Mouse (Mus musculus): Measurements from ENCODE around the gene Gm17949. TPM values are rescaled to one million over a fixed set of nuclear protein-coding genes. Genes with fewer than 3 reads are reported as not detected.

The Gm17949 gene
- polyA plus RNA-seq, 1 experiment from 2014 or later = 0.47 TPM

DNA sequence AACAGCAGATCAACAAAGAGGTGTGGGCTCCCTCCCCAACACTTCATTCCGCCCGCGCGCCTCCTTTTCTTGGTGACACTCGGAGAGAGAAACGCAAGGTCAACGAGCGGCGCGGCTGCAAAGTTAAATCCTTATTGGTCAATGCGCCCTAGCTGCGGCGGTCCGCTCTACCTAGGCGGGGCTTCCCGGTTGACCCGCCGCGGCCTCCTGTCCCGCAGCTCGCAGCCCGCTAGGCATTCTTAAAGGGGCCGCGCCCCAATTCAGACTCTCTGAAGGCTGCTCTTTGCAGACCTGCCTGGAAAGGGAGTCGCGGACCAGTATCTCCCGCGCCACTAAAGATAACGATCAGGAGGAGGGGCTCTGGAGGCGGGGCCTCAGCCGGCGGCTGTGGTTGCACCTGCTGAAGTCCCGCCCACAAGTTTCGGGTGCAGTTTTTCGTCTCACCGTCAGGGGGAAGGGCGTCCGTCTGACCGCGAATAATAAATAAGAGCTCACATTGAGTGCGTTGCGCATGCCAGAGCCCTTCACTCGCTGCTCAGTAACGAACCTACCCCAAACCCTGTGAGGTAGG, 49.0 kb downstream of the Gm17949 start:
- H3K27me3 ChIP-seq = peaks cover 31% of the 10 kb centered on the region
- H3K9me3 ChIP-seq = no peaks in the 10 kb centered on the region
- peaks cover 25% of the 10 kb centered on the region for H3K4me1 ChIP-seq
- ATAC-seq (replicated peaks) = peak; percentile 92
- H3K4me2 ChIP-seq (replicated peaks) = peak overlapping the region; percentile 57
- H3K27ac ChIP-seq (replicated peaks) = peak overlapping the region; percentile 95
- WGBS = under 1% methylated on average over 44 of the region's 44 CpGs
- H3K9ac ChIP-seq (replicated peaks) = peak overlapping the region; percentile 81
- peaks cover 6% of the 10 kb centered on the region; the same call in 1 of the 2 replicates for H3K36me3 ChIP-seq
- peak overlapping the region; percentile 90 for H3K4me3 ChIP-seq

GRCm38 (mm10) chr17:57061069-57061468, 49.8 kb downstream of the Gm17949 start:
- H3K4me3 ChIP-seq = peak overlapping the region; percentile 90
- H3K9ac ChIP-seq (replicated peaks) = 0 out of 2 replicates have a peak overlapping the region, but pooled peaks have one; percentile 81
- H3K36me3 ChIP-seq = 0 out of 2 replicates have a peak, but pooled peaks cover 3% of the 10 kb centered on the region
- H3K27me3 ChIP-seq = peaks cover 31% of the 10 kb centered on the region
- peak overlapping the region; percentile 57 for H3K4me2 ChIP-seq (replicated peaks)
- no peak for ATAC-seq (replicated peaks)
- 42% methylated on average over 10 of the region's 10 CpGs for WGBS
- H3K9me3 ChIP-seq = no peaks in the 10 kb centered on the region
- H3K4me1 ChIP-seq = peaks cover 25% of the 10 kb centered on the region
- H3K27ac ChIP-seq (replicated peaks) = no peak overlapping the region

DNA sequence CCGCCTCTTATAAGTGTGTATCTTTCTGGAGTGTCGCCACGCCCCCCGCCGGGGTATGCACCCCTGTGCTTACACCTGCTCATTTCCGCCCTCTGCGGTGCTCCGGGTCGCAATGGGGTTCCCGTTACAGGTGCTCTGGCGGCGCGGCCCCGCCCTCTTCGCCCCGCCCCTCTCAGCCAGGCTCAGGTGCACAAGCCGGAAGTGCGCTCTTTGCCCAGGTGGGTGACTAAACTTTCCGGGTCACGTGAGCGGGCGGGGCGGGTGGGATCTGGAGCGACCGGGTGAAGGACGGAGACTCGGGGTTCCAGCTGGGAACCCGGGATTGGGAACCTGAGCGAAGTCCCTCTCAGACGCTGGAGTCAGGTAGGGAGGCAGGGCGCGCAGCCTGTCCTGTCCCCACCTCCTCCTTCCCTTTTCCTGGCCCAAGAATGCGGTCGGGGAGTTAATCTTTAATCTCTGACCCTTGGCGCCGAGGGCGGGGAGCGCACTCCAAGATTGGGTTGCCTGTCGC, 50.8 kb downstream of the Gm17949 start:
- no peak overlapping the region for H3K9ac ChIP-seq (replicated peaks)

GRCm38 (mm10) chr17:57062548-57062947, 51.3 kb downstream of the Gm17949 start:
- ATAC-seq (replicated peaks) = no peak
- peak overlapping the region; percentile 21 for H3K4me3 ChIP-seq
- H3K9me3 ChIP-seq = no peaks in the 10 kb centered on the region
- H3K27ac ChIP-seq (replicated peaks) = no peak overlapping the region
- H3K36me3 ChIP-seq = no peaks in the 10 kb centered on the region
- H3K9ac ChIP-seq (replicated peaks) = no peak overlapping the region
- WGBS = under 1% methylated on average over 22 of the region's 22 CpGs
- peaks cover 25% of the 10 kb centered on the region for H3K4me1 ChIP-seq
- peaks cover 31% of the 10 kb centered on the region for H3K27me3 ChIP-seq
- peak overlapping the region; percentile 33 for H3K4me2 ChIP-seq (replicated peaks)

More for the DNA sequence above, 50.8 kb downstream of the Gm17949 start:
- Histone ChIP-seq H3K27me3 (peaks cover 31% of the 10 kb centered on the region), H3K4me3 (peak overlapping the region; percentile 21), H3K4me2 (replicated peaks) (peak overlapping the region; percentile 33), H3K27ac (replicated peaks) (no peak overlapping the region), H3K9me3 (no peaks in the 10 kb centered on the region), H3K36me3 (no peaks in the 10 kb centered on the region), H3K4me1 (peaks cover 25% of the 10 kb centered on the region)
- under 1% methylated on average over 39 of the region's 39 CpGs for WGBS
- ATAC-seq (replicated peaks) = no peak

- Histone ChIP-seq H3K9ac (replicated peaks) (no peak overlapping the region), H3K36me3 (no peaks in the 10 kb centered on the region), H3K9me3 (no peaks in the 10 kb centered on the region), H3K4me1 (peaks cover 23% of the 10 kb centered on the region), H3K27me3 (peaks cover 31% of the 10 kb centered on the region), H3K27ac (replicated peaks) (no peak overlapping the region), H3K4me2 (replicated peaks) (no peak overlapping the region), H3K4me3 (no peak overlapping the region)
- 8% methylated on average over 8 of the region's 8 CpGs for WGBS
- no peak for ATAC-seq (replicated peaks)
These were observed 51.8 kb downstream of the Gm17949 start for GRCm38 (mm10) chr17:57063031-57063430.

DNA sequence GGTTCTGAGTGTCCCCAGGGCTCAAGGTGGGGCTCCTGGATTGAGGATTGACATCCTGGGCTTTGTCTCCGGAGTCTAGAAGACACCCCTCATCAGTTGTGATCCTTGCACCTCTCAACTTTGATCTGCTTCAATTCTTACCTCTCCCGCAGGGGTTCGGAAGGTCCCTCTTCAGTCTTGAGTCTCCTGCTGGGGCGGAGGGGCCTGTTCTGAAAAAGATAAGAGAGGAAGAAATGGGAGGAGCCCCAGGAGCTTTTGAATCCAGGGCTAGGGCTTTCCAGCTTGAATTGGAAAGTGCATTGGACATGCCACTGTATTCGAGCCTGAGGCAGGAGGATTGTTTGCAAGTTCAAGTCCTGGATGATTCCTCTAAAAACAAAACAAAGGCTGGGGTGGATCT, 55.6 kb downstream of the Gm17949 start:
- Histone ChIP-seq H3K27me3 (peaks cover 22% of the 10 kb centered on the region), H3K9me3 (no peaks in the 10 kb centered on the region), H3K4me2 (replicated peaks) (no peak overlapping the region), H3K9ac (replicated peaks) (no peak overlapping the region), H3K4me1 (peaks cover 2% of the 10 kb centered on the region; the same call in 1 of the 2 replicates), H3K4me3 (no peak overlapping the region), H3K27ac (replicated peaks) (no peak overlapping the region), H3K36me3 (no peaks in the 10 kb centered on the region)
- 61% methylated on average over 5 of the region's 5 CpGs for WGBS
- no peak for ATAC-seq (replicated peaks)

- Histone ChIP-seq H3K4me3 (peak overlapping the region; percentile 22), H3K36me3 (no peaks in the 10 kb centered on the region), H3K27me3 (no peaks in the 10 kb centered on the region), H3K9ac (replicated peaks) (peak overlapping the region; percentile 23; the same call in 1 of the 2 replicates), H3K27ac (replicated peaks) (no peak overlapping the region), H3K4me2 (replicated peaks) (peak overlapping the region; percentile 30), H3K9me3 (no peaks in the 10 kb centered on the region), H3K4me1 (no peaks in the 10 kb centered on the region)
- no peak for ATAC-seq (replicated peaks)
- 11% methylated on average over 9 of the region's 9 CpGs for WGBS
These were observed 59.0 kb downstream of the Gm17949 start for GRCm38 (mm10) chr17:57070272-57070671.

DNA sequence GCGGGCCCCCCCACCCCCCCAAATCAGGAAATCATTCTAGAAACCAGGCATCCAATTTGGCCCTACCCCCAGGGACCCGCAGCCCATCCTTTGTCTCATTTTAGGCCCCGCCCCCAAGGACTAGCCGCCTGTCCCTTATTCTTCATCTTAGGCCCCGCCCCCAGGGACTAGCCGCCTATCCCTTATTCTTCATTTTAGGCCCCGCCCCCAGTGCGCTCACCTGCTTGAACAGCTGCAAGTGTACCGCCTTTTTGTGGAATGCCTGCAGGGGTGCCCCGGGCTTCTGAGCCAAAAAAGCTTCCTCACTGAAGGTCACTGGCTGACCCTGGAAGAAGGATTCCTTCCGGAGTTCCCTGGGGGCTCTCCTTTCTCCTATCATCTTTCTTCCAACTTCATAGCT, 59.4 kb downstream of the Gm17949 start:
- WGBS = 2% methylated on average over 11 of the region's 11 CpGs

More for the DNA sequence above, 59.4 kb downstream of the Gm17949 start:
- peak overlapping the region; percentile 22; the same call in 1 of the 2 replicates for H3K4me3 ChIP-seq
- no peak overlapping the region for H3K27ac ChIP-seq (replicated peaks)
- peak overlapping the region; percentile 30 for H3K4me2 ChIP-seq (replicated peaks)
- ATAC-seq (replicated peaks) = 0 out of 2 replicates have a peak, but pooled peaks have one; percentile 50
- no peak overlapping the region for H3K9ac ChIP-seq (replicated peaks)
- no peaks in the 10 kb centered on the region for H3K27me3 ChIP-seq
- H3K4me1 ChIP-seq = no peaks in the 10 kb centered on the region
- H3K9me3 ChIP-seq = no peaks in the 10 kb centered on the region
- no peaks in the 10 kb centered on the region for H3K36me3 ChIP-seq

Other genes starting within 250 kb of the Gm17949 start
- 72.1 and 74.3 TPM in 2 replicates for gene Dus3l, start 246.7 kb upstream of the Gm17949 start, polyA plus RNA-seq (2015; fragmentation: Nextera tagmentation; extraction: Ambion mirVana)
- 0.66 and 0.73 TPM in 2 replicates for gene Prr22, start 241.2 kb upstream of the Gm17949 start, polyA plus RNA-seq (2015; fragmentation: Nextera tagmentation; extraction: Ambion mirVana)
- 4.4 and 4.5 TPM in 2 replicates for gene Rfx2, start 180.5 kb upstream of the Gm17949 start, polyA plus RNA-seq (2015; fragmentation: Nextera tagmentation; extraction: Ambion mirVana)
- gene Acsbg2, start 137.0 kb upstream of the Gm17949 start, polyA plus RNA-seq (2015; fragmentation: Nextera tagmentation; extraction: Ambion mirVana) = not detected in 2 replicates
- gene 1700061G19Rik, start 136.0 kb upstream of the Gm17949 start, polyA plus RNA-seq (2015; fragmentation: Nextera tagmentation; extraction: Ambion mirVana) = 0.43 and 0.50 TPM in 2 replicates
- 88.4 and 91.1 TPM in 2 replicates for gene Mllt1, start 76.1 kb upstream of the Gm17949 start, polyA plus RNA-seq (2015; fragmentation: Nextera tagmentation; extraction: Ambion mirVana)
- gene Acer1, start 29.3 kb upstream of the Gm17949 start, polyA plus RNA-seq (2015; fragmentation: Nextera tagmentation; extraction: Ambion mirVana) = not detected in 2 replicates
- 162 and 175 TPM in 2 replicates for gene Clpp, start 21.2 kb upstream of the Gm17949 start, polyA plus RNA-seq (2015; fragmentation: Nextera tagmentation; extraction: Ambion mirVana)
- 43.7 and 46.2 TPM in 2 replicates for gene Alkbh7, start 14.1 kb upstream of the Gm17949 start, polyA plus RNA-seq (2015; fragmentation: Nextera tagmentation; extraction: Ambion mirVana)
- gene Pspn, start 11.5 kb upstream of the Gm17949 start, polyA plus RNA-seq (2015; fragmentation: Nextera tagmentation; extraction: Ambion mirVana) = 0.45 and 0.55 TPM in 2 replicates
- gene Gtf2f1, start 181 bp upstream of the Gm17949 start, polyA plus RNA-seq (2015; fragmentation: Nextera tagmentation; extraction: Ambion mirVana) = 80.4 and 81.7 TPM in 2 replicates
- gene Khsrp, start 20.1 kb downstream of the Gm17949 start, polyA plus RNA-seq (2015; fragmentation: Nextera tagmentation; extraction: Ambion mirVana) = 35.2 and 37.0 TPM in 2 replicates
- gene Slc25a41, start 30.2 kb downstream of the Gm17949 start, polyA plus RNA-seq (2015; fragmentation: Nextera tagmentation; extraction: Ambion mirVana) = not detected in 2 replicates
- 1.3 and 2.0 TPM in 2 replicates for gene Crb3, start 47.6 kb downstream of the Gm17949 start, polyA plus RNA-seq (2015; fragmentation: Nextera tagmentation; extraction: Ambion mirVana)
- gene Slc25a23, start 48.4 kb downstream of the Gm17949 start, polyA plus RNA-seq (2015; fragmentation: Nextera tagmentation; extraction: Ambion mirVana) = 27.6 and 29.1 TPM in 2 replicates
- 3.9 and 4.4 TPM in 2 replicates for gene Dennd1c, start 67.0 kb downstream of the Gm17949 start, polyA plus RNA-seq (2015; fragmentation: Nextera tagmentation; extraction: Ambion mirVana)
- gene Tubb4a, start 76.3 kb downstream of the Gm17949 start, polyA plus RNA-seq (2015; fragmentation: Nextera tagmentation; extraction: Ambion mirVana) = 239 and 253 TPM in 2 replicates
- gene Tnfsf9, start 93.9 kb downstream of the Gm17949 start, polyA plus RNA-seq (2015; fragmentation: Nextera tagmentation; extraction: Ambion mirVana) = 10.2 and 10.3 TPM in 2 replicates
- gene Cd70, start 138.3 kb downstream of the Gm17949 start, polyA plus RNA-seq (2015; fragmentation: Nextera tagmentation; extraction: Ambion mirVana) = 0.28 TPM in 1 of 2 replicates, not detected in the other
- gene Tnfsf14, start 182.7 kb downstream of the Gm17949 start, polyA plus RNA-seq (2015; fragmentation: Nextera tagmentation; extraction: Ambion mirVana) = not detected in 2 replicates
- 0.59 and 0.93 TPM in 2 replicates for gene C3, start 216.7 kb downstream of the Gm17949 start, polyA plus RNA-seq (2015; fragmentation: Nextera tagmentation; extraction: Ambion mirVana)
- gene Gpr108, start 237.0 kb downstream of the Gm17949 start, polyA plus RNA-seq (2015; fragmentation: Nextera tagmentation; extraction: Ambion mirVana) = 17.0 and 17.7 TPM in 2 replicates
- gene Trip10, start 238.0 kb downstream of the Gm17949 start, polyA plus RNA-seq (2015; fragmentation: Nextera tagmentation; extraction: Ambion mirVana) = 12.4 and 15.4 TPM in 2 replicates

Measured in forebrain, embryonic 15.5 days (tissue).